Mouse (Mus musculus) embryonic facial prominence, embryonic 13.5 days (tissue): ENCODE measurements around the gene C2cd3. TPM values are rescaled to one million over a fixed set of nuclear protein-coding genes. Genes with fewer than 3 reads are reported as not detected.

Experiments used
- ATAC-seq: fragments of 200-750 bp; cut with Nextera tagmentation; 2 replicates; pipeline ENCODE4 v1.8.0; 2017; ENCODE audit warnings: low read depth; ENCODE audit not compliant: insufficient number of reproducible peaks, insufficient read depth, low FRiP score, low TSS enrichment
- H3K27ac ChIP-seq: fragments of 300-500 bp; sonication (generic); 2 replicates; pipeline ENCODE4 v1.5.1; 2015; ENCODE audit warnings: moderate library complexity, mild to moderate bottlenecking, inconsistent platforms
- H3K27me3 ChIP-seq: fragments of 300-500 bp; sonication (generic); 2 replicates; pipeline ENCODE4 v1.6.1; 2015; ENCODE audit warnings: mild to moderate bottlenecking, inconsistent platforms
- H3K36me3 ChIP-seq: fragments of 300-500 bp; sonication (generic); 2 replicates; pipeline ENCODE4 v1.6.1; 2015; ENCODE audit warnings: mild to moderate bottlenecking, inconsistent platforms
- H3K4me1 ChIP-seq: fragments of 300-500 bp; sonication (generic); 2 replicates; pipeline ENCODE4 v1.6.1; 2015; ENCODE audit warnings: inconsistent platforms
- H3K4me2 ChIP-seq: fragments of 300-500 bp; sonication (generic); 2 replicates; pipeline ENCODE4 v1.6.1; 2015; ENCODE audit warnings: moderate library complexity, mild to moderate bottlenecking, inconsistent platforms
- H3K4me3 ChIP-seq: fragments of 300-500 bp; sonication (generic); 2 replicates; pipeline ENCODE4 v1.5.1; 2015; ENCODE audit warnings: mild to moderate bottlenecking, inconsistent platforms
- H3K9ac ChIP-seq: fragments of 300-500 bp; sonication (generic); 2 replicates; pipeline ENCODE4 v1.6.1; 2015; ENCODE audit warnings: mild to moderate bottlenecking, inconsistent platforms
- H3K9me3 ChIP-seq: fragments of 300-500 bp; sonication (generic); 2 replicates; pipeline ENCODE4 v1.6.1; 2016; ENCODE audit warnings: inconsistent platforms
- WGBS: fragments of 180-500 bp; shearing (Covaris S2); methylation state at CpG from one replicate; pipeline ENCODE4 v1.1.7; 2015; ENCODE audit warnings: mixed read lengths; 5-methylcytosine and 5-hydroxymethylcytosine counted together
- polyA plus RNA-seq: library from polyadenylated mRNA; unstranded; fragments of >200 nt; fragmentation: Nextera tagmentation; extraction: Ambion mirVana; gene quantifications from 2 replicates; pipeline ENCODE4 v1.2.1, GENCODE M21; 2015

The C2cd3 gene
- polyA plus RNA-seq, 1 experiment from 2014 or later = 30.2 TPM

DNA sequence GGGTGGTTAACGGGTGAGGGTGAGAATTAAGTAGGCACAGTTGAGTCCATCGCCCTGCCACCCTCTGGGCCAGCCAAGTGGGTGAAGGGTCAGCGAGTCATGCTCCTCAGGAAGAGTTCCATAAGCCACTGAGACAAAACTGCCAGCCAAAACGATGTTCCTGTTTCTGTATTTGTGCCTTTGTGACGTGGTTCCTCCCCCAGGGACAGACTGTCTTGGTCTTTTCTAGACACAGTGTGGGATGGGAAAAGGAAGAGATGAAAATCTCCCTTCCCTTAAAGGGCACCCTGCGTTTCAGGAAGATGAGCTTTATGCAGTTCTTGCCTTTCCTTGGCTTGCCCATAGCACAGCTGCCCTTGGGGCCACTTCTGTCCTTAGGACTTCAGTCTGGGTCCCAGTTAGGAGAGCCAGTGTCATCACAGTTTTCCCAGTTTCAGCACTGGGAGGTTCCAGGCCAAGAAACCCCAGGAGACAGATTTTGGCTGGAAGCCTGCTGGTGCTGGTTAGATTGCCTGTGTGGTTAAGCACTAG lies 89.7 kb downstream of the C2cd3 start:
- Histone ChIP-seq H3K27ac (0 out of 2 replicates have a peak overlapping the region, but pooled peaks have one; percentile 22), H3K4me1 (peaks cover 11% of the 10 kb centered on the region), H3K36me3 (peaks cover 73% of the 10 kb centered on the region), H3K4me3 (no peak overlapping the region), H3K27me3 (no peaks in the 10 kb centered on the region), H3K9ac (no peak overlapping the region), H3K4me2 (no peak overlapping the region), H3K9me3 (no peaks in the 10 kb centered on the region)
- ATAC-seq = no peak
- 84% methylated on average over 6 of the region's 6 CpGs for WGBS

DNA sequence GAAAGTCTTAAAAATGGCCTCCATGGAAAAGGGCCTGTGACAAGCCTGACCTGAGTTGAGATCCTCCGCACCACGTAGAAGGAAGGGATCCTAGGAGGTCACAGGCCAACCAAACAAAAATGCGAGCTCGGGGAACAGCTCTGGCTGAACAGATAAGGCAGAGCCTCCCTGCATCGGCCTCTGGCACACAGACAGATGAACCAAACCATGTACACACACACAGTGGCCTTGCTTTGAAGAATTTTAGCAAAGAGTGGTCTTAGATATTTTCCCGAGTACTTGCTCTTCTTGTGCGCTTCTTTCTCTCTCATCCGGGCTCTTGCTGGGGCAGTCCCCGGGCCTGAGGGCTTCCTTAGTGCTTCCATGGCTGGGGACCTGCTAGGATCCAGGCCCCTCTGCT lies 91.2 kb downstream of the C2cd3 start:
- Histone ChIP-seq H3K27ac (no peak overlapping the region), H3K36me3 (peaks cover 58% of the 10 kb centered on the region), H3K4me2 (no peak overlapping the region), H3K9me3 (no peaks in the 10 kb centered on the region), H3K9ac (no peak overlapping the region), H3K27me3 (no peaks in the 10 kb centered on the region), H3K4me1 (peaks cover 11% of the 10 kb centered on the region), H3K4me3 (no peak overlapping the region)
- 76% methylated on average over 9 of the region's 9 CpGs for WGBS
- ATAC-seq = no peak

DNA sequence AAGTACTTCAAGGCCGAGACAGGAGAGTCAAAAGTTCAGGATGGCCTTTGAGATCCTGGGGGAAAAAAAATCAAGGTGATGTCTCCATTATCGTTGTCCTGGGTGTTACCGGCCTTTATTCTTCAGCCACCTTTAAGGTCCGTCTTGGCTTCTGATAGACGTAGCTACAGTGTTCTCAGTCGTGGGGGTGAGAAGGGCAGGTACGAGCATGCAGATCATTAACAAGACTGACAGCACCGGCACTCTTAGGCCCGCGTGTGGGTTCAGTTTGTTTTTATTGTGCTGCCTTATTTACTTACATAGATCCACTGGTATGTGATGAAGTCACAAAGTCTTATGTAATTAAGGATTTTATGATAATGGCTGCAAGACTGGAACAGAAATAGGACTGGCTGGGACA lies 91.7 kb downstream of the C2cd3 start:
- peaks cover 58% of the 10 kb centered on the region for H3K36me3 ChIP-seq
- H3K4me2 ChIP-seq = no peak overlapping the region
- H3K4me1 ChIP-seq = peaks cover 11% of the 10 kb centered on the region
- H3K9me3 ChIP-seq = no peaks in the 10 kb centered on the region
- H3K27me3 ChIP-seq = no peaks in the 10 kb centered on the region
- no peak for ATAC-seq
- no peak overlapping the region for H3K4me3 ChIP-seq
- 73% methylated on average over 10 of the region's 10 CpGs for WGBS
- no peak overlapping the region for H3K9ac ChIP-seq
- no peak overlapping the region for H3K27ac ChIP-seq

DNA sequence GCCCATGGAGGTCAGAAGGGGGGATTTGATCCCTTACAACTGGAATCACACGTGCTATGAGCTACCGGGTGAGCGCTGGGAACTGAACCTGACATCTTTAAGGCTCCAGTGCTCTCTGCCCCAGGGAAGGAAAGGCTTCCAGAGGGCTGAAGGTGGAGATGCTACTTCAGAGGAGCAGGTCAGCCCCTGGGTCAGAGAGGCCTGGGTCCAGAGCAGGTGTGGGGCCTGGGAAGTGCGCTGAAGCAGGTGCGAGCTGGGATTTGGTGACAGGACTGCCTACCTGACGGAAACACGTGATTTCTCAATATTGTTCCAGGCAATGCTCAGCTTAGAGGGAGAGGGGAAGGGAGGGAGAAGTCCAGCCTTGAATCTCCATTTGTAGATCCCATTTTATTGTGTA lies 92.2 kb downstream of the C2cd3 start:
- no peaks in the 10 kb centered on the region for H3K9me3 ChIP-seq
- H3K9ac ChIP-seq = no peak overlapping the region
- no peak overlapping the region for H3K4me2 ChIP-seq
- H3K4me3 ChIP-seq = no peak overlapping the region
- 86% methylated on average over 7 of the region's 7 CpGs for WGBS
- ATAC-seq = no peak
- H3K27ac ChIP-seq = no peak overlapping the region
- H3K27me3 ChIP-seq = no peaks in the 10 kb centered on the region
- H3K36me3 ChIP-seq = peaks cover 58% of the 10 kb centered on the region
- H3K4me1 ChIP-seq = peaks cover 11% of the 10 kb centered on the region

DNA sequence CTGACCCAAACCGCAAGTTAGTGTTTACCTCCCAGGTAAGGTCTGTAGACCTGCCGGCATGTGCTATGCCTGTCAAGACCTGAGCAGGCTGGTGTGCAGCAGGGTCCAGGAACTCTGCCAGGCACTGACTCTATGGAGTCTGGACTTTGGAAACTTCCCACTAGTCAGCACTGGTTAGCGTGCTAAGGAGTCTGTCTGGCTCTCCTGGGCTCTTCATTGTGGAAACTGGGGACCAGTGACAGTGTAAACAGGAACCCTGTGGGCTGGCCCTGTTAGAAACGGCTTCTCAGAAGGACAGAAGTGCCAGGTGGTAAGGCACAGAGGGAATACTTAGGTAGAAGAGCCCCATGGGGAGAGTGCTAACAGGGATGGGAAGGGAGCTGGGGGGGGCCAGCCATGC lies 93.2 kb downstream of the C2cd3 start:
- Histone ChIP-seq H3K27me3 (no peaks in the 10 kb centered on the region), H3K9ac (no peak overlapping the region), H3K4me3 (no peak overlapping the region), H3K9me3 (no peaks in the 10 kb centered on the region), H3K27ac (peak overlapping the region; percentile 62), H3K4me1 (peaks cover 11% of the 10 kb centered on the region), H3K4me2 (peak overlapping the region; percentile 24; the same call in 1 of the 2 replicates), H3K36me3 (peaks cover 56% of the 10 kb centered on the region)
- WGBS = 82% methylated on average over 4 of the region's 4 CpGs
- no peak for ATAC-seq

DNA sequence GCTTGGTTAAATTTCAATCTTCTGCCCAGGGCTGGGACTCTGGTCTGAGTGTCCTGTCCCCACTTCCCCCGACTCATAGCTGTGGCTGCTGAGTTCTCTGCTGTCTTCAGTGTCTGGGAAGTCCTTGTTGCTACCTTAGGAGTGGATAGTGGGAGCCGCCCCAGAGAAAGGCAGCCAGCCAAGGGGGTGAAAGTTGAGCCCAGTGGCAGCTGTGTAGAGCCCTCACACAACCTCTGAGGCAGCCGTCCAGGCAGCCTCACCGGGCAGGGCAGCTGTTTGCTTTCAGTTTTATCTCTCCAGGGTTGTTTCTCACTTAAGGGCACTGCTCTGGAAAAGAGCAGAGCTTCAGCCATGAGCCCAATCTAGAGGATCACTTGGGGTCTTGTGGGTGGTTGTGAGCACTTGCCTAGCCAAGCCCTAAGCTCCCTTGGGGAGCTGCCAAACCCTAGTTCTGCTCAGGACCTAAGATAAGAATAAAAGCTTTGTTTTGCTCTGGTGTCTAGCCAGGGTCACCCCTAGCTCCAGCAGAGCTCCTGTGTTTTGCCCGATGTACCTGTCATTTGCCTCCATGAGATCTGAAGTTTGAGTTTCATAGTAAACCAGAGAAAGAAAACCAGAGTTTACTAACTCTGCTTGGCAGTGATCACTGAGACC lies 93.8 kb downstream of the C2cd3 start:
- 0 out of 2 replicates have a peak, but pooled peaks have one; percentile 32 for ATAC-seq

DNA sequence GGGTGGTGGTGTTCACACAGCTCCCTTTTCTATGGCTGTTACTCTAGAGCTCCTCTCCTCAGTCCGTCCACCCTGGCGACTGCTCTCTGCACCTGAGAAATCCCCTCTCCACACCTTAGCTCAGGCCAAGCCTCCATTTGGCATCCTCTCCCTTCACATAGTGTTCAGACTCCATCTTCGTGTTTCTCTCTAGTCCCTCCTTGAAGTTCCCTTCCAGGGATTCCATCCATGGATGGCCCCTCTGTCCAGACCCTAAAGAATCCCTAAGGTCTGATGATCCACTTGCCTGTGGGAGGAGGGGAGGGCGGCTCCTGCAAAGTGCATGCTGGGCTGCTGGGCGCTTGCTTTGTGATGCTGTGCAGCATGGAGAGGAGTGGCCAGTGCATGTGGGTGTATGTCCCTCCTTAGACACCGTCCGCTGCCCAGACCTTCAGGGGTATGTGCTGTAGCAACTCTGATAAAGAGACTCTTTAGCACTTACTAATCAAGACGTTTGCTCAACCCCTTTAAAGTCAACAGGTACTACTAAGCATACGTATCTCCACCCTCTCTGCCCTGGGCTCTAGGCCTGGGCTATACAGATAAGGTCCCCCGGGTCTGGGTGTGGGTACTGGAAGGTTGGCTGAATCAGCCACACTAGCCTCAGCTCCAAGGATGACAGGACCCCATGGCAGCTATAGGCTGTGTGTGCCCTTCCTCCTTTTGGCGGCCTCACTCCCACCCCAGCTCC lies 94.9 kb downstream of the C2cd3 start:
- Histone ChIP-seq H3K4me1 (peaks cover 11% of the 10 kb centered on the region), H3K4me2 (no peak overlapping the region), H3K9me3 (no peaks in the 10 kb centered on the region), H3K36me3 (peaks cover 45% of the 10 kb centered on the region), H3K27ac (no peak overlapping the region), H3K27me3 (no peaks in the 10 kb centered on the region), H3K4me3 (no peak overlapping the region), H3K9ac (no peak overlapping the region)
- WGBS = 90% methylated on average over 11 of the region's 11 CpGs
- no peak for ATAC-seq

More for the DNA sequence above, 93.8 kb downstream of the C2cd3 start:
- H3K9ac ChIP-seq = no peak overlapping the region
- H3K27me3 ChIP-seq = no peaks in the 10 kb centered on the region
- no peak overlapping the region for H3K4me3 ChIP-seq
- peak overlapping the region; percentile 62 for H3K27ac ChIP-seq
- peak overlapping the region; percentile 24; the same call in 1 of the 2 replicates for H3K4me2 ChIP-seq
- peaks cover 11% of the 10 kb centered on the region for H3K4me1 ChIP-seq
- WGBS = 78% methylated on average over 5 of the region's 5 CpGs
- peaks cover 55% of the 10 kb centered on the region for H3K36me3 ChIP-seq
- H3K9me3 ChIP-seq = no peaks in the 10 kb centered on the region

DNA sequence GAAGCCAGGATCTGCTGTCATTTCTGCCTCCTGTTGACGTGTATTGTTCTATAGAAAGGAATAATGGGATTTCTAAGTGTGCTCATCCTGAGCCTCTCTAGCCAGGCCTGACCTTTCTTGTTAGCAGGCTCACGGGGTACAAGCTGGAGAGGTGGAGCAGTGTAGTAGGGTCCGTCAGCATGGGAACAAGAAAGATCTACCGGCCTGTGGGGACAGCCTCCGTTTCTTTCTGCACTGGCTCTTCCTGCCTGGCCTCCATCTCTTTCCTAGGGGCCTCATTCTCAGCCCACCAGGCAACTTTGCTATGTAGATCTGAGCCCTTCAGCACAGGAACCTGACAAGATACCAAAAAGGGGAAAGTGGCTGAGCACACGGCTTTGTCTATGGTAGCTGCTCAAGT lies 96.7 kb downstream of the C2cd3 start:
- H3K9me3 ChIP-seq = no peaks in the 10 kb centered on the region
- H3K4me3 ChIP-seq = no peak overlapping the region
- 84% methylated on average over 6 of the region's 6 CpGs for WGBS
- no peak overlapping the region for H3K9ac ChIP-seq
- H3K27me3 ChIP-seq = no peaks in the 10 kb centered on the region
- H3K36me3 ChIP-seq = peaks cover 39% of the 10 kb centered on the region
- no peak for ATAC-seq
- H3K4me1 ChIP-seq = peaks cover 11% of the 10 kb centered on the region
- H3K27ac ChIP-seq = no peak overlapping the region
- no peak overlapping the region for H3K4me2 ChIP-seq

DNA sequence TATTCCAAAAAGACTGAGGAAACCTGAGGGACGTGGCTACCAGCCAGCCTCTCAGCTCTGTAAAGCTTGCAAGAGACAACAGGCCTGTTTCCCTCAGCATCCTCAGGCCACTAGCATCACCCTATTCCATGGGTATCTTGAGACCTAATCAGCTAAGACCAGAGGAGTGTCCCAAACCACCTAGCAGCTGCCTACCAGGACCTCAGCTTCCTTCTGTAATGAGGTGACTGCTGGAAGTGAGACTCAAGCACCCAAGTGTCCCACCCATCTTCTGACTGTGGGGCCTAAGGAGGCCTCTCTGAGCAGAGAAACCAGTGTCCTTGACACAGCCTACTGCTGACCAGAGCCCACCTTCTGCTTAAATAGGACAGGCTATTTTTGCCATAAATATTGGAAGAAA lies 97.5 kb downstream of the C2cd3 start:
- H3K4me1 ChIP-seq = peaks cover 11% of the 10 kb centered on the region
- peaks cover 31% of the 10 kb centered on the region for H3K36me3 ChIP-seq
- H3K9me3 ChIP-seq = no peaks in the 10 kb centered on the region
- no peak overlapping the region for H3K9ac ChIP-seq
- H3K27me3 ChIP-seq = no peaks in the 10 kb centered on the region
- WGBS = 84% methylated on average over 1 of the region's 1 CpGs
- H3K4me3 ChIP-seq = no peak overlapping the region
- H3K4me2 ChIP-seq = no peak overlapping the region
- H3K27ac ChIP-seq = no peak overlapping the region
- ATAC-seq = no peak

DNA sequence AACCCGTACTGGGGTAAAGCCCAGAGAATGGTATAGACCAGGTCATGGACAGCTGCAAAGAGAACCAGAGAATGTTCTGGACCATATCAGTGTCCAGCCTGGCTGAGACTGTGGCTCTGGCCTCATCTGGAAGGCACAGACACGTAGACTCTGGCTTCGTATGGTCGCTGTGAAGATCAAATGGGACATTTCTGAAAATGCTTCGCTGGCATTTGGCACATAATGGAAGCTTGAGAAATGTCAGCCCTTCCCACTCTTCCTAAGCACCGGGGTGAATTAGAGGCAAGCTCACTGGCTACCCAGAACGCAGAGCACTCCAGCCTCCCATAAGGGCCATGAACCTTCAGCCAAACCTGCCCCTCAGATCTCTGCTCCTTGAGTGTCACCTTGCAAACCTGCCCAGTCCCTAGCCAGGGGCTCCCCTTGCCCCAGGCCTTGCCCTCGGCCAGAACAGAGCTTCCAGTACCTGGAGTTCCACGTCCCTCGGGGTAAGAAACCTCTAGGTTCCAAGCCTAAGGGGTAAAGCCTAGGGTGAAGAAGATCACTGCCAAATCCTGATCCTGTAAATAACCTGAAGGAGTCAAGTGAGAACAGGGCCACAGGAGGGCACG lies 98.9 kb downstream of the C2cd3 start:
- ATAC-seq = no peak
- H3K9ac ChIP-seq = no peak overlapping the region
- H3K4me2 ChIP-seq = no peak overlapping the region
- peaks cover under 1% of the 10 kb centered on the region for H3K4me1 ChIP-seq
- no peak overlapping the region for H3K27ac ChIP-seq
- H3K4me3 ChIP-seq = no peak overlapping the region
- H3K9me3 ChIP-seq = no peaks in the 10 kb centered on the region
- H3K36me3 ChIP-seq = peaks cover 21% of the 10 kb centered on the region
- 87% methylated on average over 11 of the region's 11 CpGs for WGBS
- H3K27me3 ChIP-seq = no peaks in the 10 kb centered on the region

DNA sequence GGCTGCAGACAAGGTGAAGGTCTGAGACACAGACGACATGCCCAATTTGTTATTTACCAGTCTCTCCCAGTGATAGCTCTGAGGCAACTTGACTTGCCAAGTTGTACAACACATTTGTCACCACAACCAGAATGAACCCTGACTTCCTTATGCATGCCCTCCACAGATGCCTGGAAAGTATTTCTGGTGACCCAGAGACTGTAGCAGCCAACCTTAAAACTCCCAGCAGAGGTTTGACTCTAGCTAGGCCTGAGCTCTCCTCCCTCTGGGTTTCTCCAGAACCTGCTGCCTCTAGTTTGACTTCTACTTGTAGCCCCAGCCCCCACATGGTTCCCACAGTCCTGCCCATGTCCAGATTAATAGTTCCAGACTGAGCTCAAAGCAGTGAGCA lies 99.4 kb downstream of the C2cd3 start:
- no peak overlapping the region for H3K9ac ChIP-seq

More for the DNA sequence above, 99.4 kb downstream of the C2cd3 start:
- 87% methylated on average over 1 of the region's 1 CpGs for WGBS
- ATAC-seq = no peak
- Histone ChIP-seq H3K27me3 (no peaks in the 10 kb centered on the region), H3K4me1 (no peaks in the 10 kb centered on the region), H3K27ac (no peak overlapping the region), H3K4me3 (no peak overlapping the region), H3K36me3 (peaks cover 20% of the 10 kb centered on the region), H3K4me2 (no peak overlapping the region), H3K9me3 (no peaks in the 10 kb centered on the region)
